Mouse (Mus musculus) ES-Bruce4 (cell line): ENCODE data around the gene Apopt1.

Experiments
- CTCF ChIP-seq: IDR thresholded peaks from one replicate; pipeline ENCODE4 v1.8.1; 2011; ENCODE audit warnings: low read depth, low read length
- POLR2A ChIP-seq: IDR thresholded peaks from one replicate; pipeline ENCODE4 v1.8.1; 2011; ENCODE audit warnings: low read length; ENCODE audit not compliant: insufficient read depth

DNA sequence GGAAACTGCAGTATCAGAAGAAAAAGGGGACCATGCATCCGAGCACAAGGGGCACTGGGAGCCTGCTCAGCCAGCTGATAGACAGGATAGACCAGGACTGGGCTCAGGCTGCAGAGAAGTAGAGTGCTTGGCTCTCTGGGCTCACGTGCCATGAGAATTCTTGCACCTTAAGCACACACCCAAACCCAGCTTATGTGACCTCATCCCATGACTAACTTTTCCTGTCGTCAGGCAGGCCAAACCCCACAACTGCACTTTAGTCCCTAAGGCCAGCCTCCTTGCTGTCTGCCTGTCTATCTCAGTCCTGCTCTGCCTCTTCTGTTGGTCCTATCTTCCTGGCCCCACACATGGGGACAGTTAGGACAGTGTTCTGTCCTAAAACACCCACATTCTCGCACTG lies 15.4 kb upstream of the Apopt1 start:
- no peak for TF ChIP-seq CTCF
- no peak for TF ChIP-seq POLR2A
